Mouse (Mus musculus) erythroblast, embryonic 14.5 days (primary cell): Measurements from ENCODE around the gene Robo1.

Experiments used
- GATA1 ChIP-seq: IDR thresholded peaks from 2 replicates; pipeline ENCODE4 v1.6.1; 2012; ENCODE audit warnings: low read length, inconsistent platforms, mixed read lengths
- TAL1 ChIP-seq: IDR thresholded peaks from 3 replicates; pipeline ENCODE4 v1.6.1; 2012; ENCODE audit warnings: low read length, inconsistent platforms, mixed read lengths

DNA sequence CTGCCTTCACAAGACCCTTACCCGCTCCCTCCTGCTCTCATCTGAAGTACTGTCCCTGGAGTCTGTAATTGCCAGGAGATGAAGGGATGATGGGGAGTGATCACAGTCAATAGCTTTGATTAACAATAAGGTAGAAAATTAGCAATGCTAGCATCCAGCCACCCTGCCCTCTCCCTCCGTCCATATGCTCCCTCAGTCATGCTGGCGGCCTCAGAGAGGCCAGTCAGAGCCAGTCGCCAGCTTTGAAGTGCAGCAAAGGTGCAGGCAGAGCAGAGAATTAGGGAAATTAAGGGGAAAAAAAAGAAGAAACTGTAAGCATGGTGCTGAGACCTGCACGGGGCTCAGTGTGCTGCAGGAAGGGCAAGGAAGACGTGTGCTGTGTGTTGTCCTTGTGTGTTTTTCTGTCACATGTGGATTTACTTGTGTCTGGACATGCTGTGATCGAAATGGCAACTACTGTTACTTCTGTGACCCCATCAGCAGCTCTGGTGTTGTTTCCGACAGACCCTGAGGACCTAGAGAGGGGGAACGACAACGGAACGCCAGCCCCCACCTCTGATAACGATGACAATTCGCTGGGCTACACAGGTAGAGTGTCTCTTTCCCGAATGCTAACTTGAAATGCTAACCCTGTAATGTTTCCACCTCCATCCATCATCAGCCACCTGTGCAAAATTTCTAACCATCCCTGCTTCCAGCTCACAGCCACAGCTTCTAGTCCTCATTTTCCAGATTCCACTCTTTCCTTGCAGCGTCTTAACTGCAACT, 255.3 kb downstream of the Robo1 start:
- TF ChIP-seq GATA1 (no peak), TAL1 (no peak)
